In genomic region chr16:92906873-92907272, GRCm38 (mm10) we compare ENCODE assay signal across 18 mouse cellular contexts.
DNase-seq lines count a peak whose midpoint lies in the region; TF ChIP-seq lines count a peak whose summit lies in the region.
"Had no signal": no experiment of that assay in that cellular context is flagged by ENCODE, and none has a peak within 500 bp of the region (broad histone marks: within the 10 kb centered on the region; RNA-seq: fewer than 3 reads in every experiment).

No protein-coding gene starts in this region.

- 50% methylated on average over 4 of the region's 4 CpGs for WGBS in kidney, adult 2 months

- no peaks in the 10 kb centered on the region for H3K36me3 ChIP-seq in kidney, adult 2 months (ENCODE audit: control insufficient read depth, insufficient read depth, low read length)
- H3K36me3 ChIP-seq: embryonic facial prominence, embryonic 15.5 days; heart, embryonic 10.5 days; hindbrain, embryonic 12.5 days had no signal

- H3K4me3 ChIP-seq in kidney, adult 2 months (ENCODE audit: insufficient read depth, low read depth, low read length): no peak overlapping the region
- H3K4me3 ChIP-seq: embryonic facial prominence, embryonic 15.5 days; erythroblast, embryonic 14.5 days; heart, embryonic 10.5 days; hindbrain, embryonic 12.5 days had no signal

- TF ChIP-seq CTCF in kidney, adult 2 months (conservative IDR thresholded peaks at IDR 0.05; ENCODE audit: insufficient read depth, insufficient read length, low read depth, low read length): no peak

- no peaks in the 10 kb centered on the region for H3K4me1 ChIP-seq in kidney, adult 2 months (ENCODE audit: control insufficient read depth, insufficient read depth, low read length)
- H3K4me1 ChIP-seq: embryonic facial prominence, embryonic 15.5 days; heart, embryonic 10.5 days; hindbrain, embryonic 12.5 days had no signal

- no peak overlapping the region for H3K27ac ChIP-seq in kidney, adult 2 months (ENCODE audit: insufficient read depth, low read depth, low read length)
- H3K27ac ChIP-seq: embryonic facial prominence, embryonic 15.5 days; heart, embryonic 10.5 days; hindbrain, embryonic 12.5 days had no signal

- H3K27me3 ChIP-seq in kidney, adult 2 months (replicated peaks; ENCODE audit: control insufficient read depth, insufficient read depth, low read length): no peaks in the 10 kb centered on the region
- H3K27me3 ChIP-seq: embryonic facial prominence, embryonic 15.5 days; hindbrain, embryonic 12.5 days had no signal

- no peak for TF ChIP-seq POLR2A in kidney, adult 2 months (IDR thresholded peaks at IDR 0.05; ENCODE audit: low read depth, low read length)

- peak; percentile 60 for DNase-seq in kidney, adult 2 months
- no peak for DNase-seq in kidney, adult 11 months
- peak; percentile 30 for DNase-seq in retina, adult 2 months (ENCODE audit: low read depth, low spot score)
- no peak for DNase-seq in retina, postnatal 1 day
- peak; percentile 16 for DNase-seq in kidney, postnatal 14 days
- DNase-seq in lung, adult 18-20 months: no peak
- DNase-seq: adrenal gland, adult 2 months; adrenal gland, postnatal 25 days; cerebellum, adult 18-20 months; cerebellum, adult 9-11 months; cerebellum, postnatal 36 days; heart, adult 18-20 months; heart, postnatal 10 days; heart, postnatal 4 days had no signal

Comparison
In these comparisons a context has a peak if more than half of its experiments do, and no peak if none do; other contexts are left out.
1. DNase-seq: peak in kidney, adult 2 months (single experiment), retina, adult 2 months (single experiment) and kidney, postnatal 14 days (single experiment); none in kidney, adult 11 months (single experiment), retina, postnatal 1 day (single experiment) and lung, adult 18-20 months (0 of 2).